ENCODE assay signal across 8 mouse cellular contexts in genomic region chr7:126396298-126397119, GRCm38 (mm10). TPM values are rescaled to one million over a fixed set of nuclear protein-coding genes. Genes with fewer than 3 reads are reported as not detected.
DNase-seq lines count a peak whose midpoint lies in the region; ATAC-seq lines count a peak whose summit lies in the region.

Gene Nfatc2ip, minus strand, starts transcription at chr7:126396737.

- peak; percentile 97 for DNase-seq in adipocyte (ENCODE audit: low spot score)
- peak; percentile 99 for DNase-seq in embryo, embryonic 10 days (ENCODE audit: low spot score)
- peak; percentile 88 for DNase-seq in gastrocnemius, postnatal 10 days
- peak; percentile 100 for DNase-seq in induced T-regulatory cell, adult 2 months (ENCODE audit: low read depth)
- peak; percentile 98 to 100 for DNase-seq in left cerebral cortex, adult 9 months (ENCODE audit: low spot score in 2 of 2)
- peak; percentile 84 for DNase-seq in right cerebral cortex, postnatal 14 days
- peak; percentile 92 to 98 for DNase-seq in urinary bladder, postnatal 36 days (ENCODE audit: low spot score in 2 of 2)

- ATAC-seq in megakaryocyte progenitor cell, adult 5-6 weeks (replicated peaks; ENCODE audit: poor library complexity) = peak; percentile 97

RNA-seq across cellular contexts. Expression of gene Nfatc2ip, which starts in this region (rescaled TPM):
- 1 to 10 TPM; 3.1 to 3.2 TPM for total RNA-seq in gastrocnemius, postnatal 10 days (2021)
- 11.4 and 12.2 TPM in 2 replicates for total RNA-seq in megakaryocyte progenitor cell, adult 5-6 weeks (2015)
- total RNA-seq in megakaryocyte progenitor cell, adult 5-6 weeks (2017) = 14.9 and 15.3 TPM in 2 replicates

Comparison
In these comparisons a context has a peak if more than half of its experiments do, and no peak if none do; other contexts are left out.
1. Peak in every context shown above with its lines: DNase-seq and ATAC-seq.